Mouse (Mus musculus) brain, embryonic 14.5 days (tissue): Measurements from ENCODE around the gene Lrrc71.

ENCODE experiments used
- CTCF ChIP-seq: fragments of 200-500 bp; IDR thresholded peaks from 2 replicates; pipeline ENCODE4 v1.5.1; 2012; ENCODE audit warnings: inconsistent platforms, mild to moderate bottlenecking, moderate library complexity, borderline replicate concordance; ENCODE audit not compliant: insufficient read depth, insufficient read length; ENCODE audit errors: extremely low read depth
- POLR2A ChIP-seq: fragments of 200-500 bp; IDR thresholded peaks from 2 replicates; pipeline ENCODE4 v1.6.1; 2012; ENCODE audit warnings: mild to moderate bottlenecking, inconsistent platforms, borderline replicate concordance; ENCODE audit not compliant: poor library complexity, insufficient read depth, insufficient read length, severe bottlenecking; ENCODE audit errors: extremely low read depth

- TF ChIP-seq CTCF (no peak), POLR2A (no peak)
These were observed 13.1 kb downstream of the Lrrc71 start for GRCm38 (mm10) chr3:87735335-87735734.
